Mouse (Mus musculus): Measurements from ENCODE around the gene Pigm.

- TF ChIP-seq POLR2A (IDR thresholded peaks at IDR 0.05; ENCODE audit: low read depth, low read length) (no peak), CTCF (IDR thresholded peaks at IDR 0.05; ENCODE audit: borderline replicate concordance, insufficient read depth, low read length) (no peak)
Observed at GRCm38 (mm10) chr1:172418173-172418572, 41.8 kb downstream of the Pigm start.
